Mouse (Mus musculus) cortical plate, adult 2 months (tissue): ENCODE data around the gene Unc5b. TPM values are rescaled to one million over a fixed set of nuclear protein-coding genes. Genes with fewer than 3 reads are reported as not detected.
A peak's percentile ranks its signal among the peaks of the same experiment; 100 is the strongest.
"Not testable (repeated sequence)": the region's sequence is repeated elsewhere in the genome, so short reads cannot be mapped to it uniquely, and the experiment has no call there.

Experiments used
- H3K27ac ChIP-seq: fragments of 200-500 bp; 2 replicates; pipeline ENCODE4 v1.5.1; 2012; ENCODE audit warnings: low read length, control low read depth, inconsistent platforms; ENCODE audit not compliant: insufficient read depth
- H3K4me1 ChIP-seq: fragments of 200-500 bp; 2 replicates; pipeline ENCODE4 v1.6.1; 2011; ENCODE audit warnings: low read length; ENCODE audit not compliant: control insufficient read depth, insufficient read depth
- H3K4me3 ChIP-seq: fragments of 200-500 bp; 2 replicates; pipeline ENCODE4 v1.5.1; 2011; ENCODE audit warnings: mild to moderate bottlenecking, low read length, control low read depth; ENCODE audit not compliant: insufficient read depth
- CTCF ChIP-seq: fragments of 200-500 bp; IDR thresholded peaks from 2 replicates; pipeline ENCODE4 v1.5.1; 2011; ENCODE audit warnings: mild to moderate bottlenecking, control low read depth, low read length; ENCODE audit not compliant: insufficient read depth; ENCODE audit errors: extremely low read depth
- POLR2A ChIP-seq: fragments of 200-500 bp; IDR thresholded peaks from 2 replicates; pipeline ENCODE4 v1.6.1; 2011; ENCODE audit warnings: mild to moderate bottlenecking, low read length, control low read depth; ENCODE audit not compliant: insufficient read depth; ENCODE audit errors: extremely low read depth
- polyA plus RNA-seq: library from polyadenylated mRNA; depleted of rRNA; stranded (reverse); fragments of >200 nt; gene quantifications from 2 replicates; pipeline ENCODE4 v1.2.3, GENCODE M21; 2012; rRNA removed

Gene Unc5b
- polyA plus RNA-seq = 9.2 and 9.8 TPM in 2 replicates

DNA sequence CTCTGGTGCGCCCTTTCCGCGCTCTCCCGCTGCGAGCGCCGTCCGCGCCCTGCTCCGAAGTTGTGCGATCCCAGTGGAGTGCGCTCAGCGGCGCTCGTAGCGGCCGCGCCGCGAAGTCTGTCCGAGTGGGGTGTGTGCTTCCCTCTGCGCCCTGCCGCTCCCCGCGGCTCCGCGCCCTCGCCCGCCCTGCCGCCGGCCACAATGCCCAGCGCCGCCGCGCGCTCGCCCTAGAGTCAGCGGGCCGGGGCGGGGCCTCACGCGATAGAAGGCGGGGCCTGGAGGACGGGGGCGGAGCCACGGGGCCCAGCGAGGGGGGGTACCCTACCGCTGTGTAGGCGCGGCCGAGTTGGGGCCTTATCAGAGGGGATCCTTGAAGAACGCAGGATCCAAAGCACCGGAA is at the start of gene Unc5b:
Gene Unc5b (minus strand): TSS at position 203 of the 400 bp plus-strand sequence.
- peak within 1 kb of the TSS; percentile 74; the same call in 1 of the 2 replicates for H3K27ac ChIP-seq

GRCm38 (mm10) chr10:60879817-60880216 is 48.4 kb upstream of the Unc5b start:
- TF ChIP-seq POLR2A = no peak
- TF ChIP-seq CTCF = no peak
- no peak overlapping the region for H3K27ac ChIP-seq

More for the DNA sequence above, at the start of gene Unc5b:
- Histone ChIP-seq H3K4me3 (peak within 1 kb of the TSS; percentile 53), H3K4me1 (no peaks in the 10 kb centered on the region)
- no peak for TF ChIP-seq CTCF
- peak; percentile 52; the same call in 1 of the 2 replicates for TF ChIP-seq POLR2A

GRCm38 (mm10) chr10:60877075-60877474 is 45.7 kb upstream of the Unc5b start:
- H3K4me1 ChIP-seq = no peaks in the 10 kb centered on the region
- no peak for TF ChIP-seq POLR2A
- no peak for TF ChIP-seq CTCF
- H3K4me3 ChIP-seq = no peak overlapping the region
- H3K27ac ChIP-seq = no peak overlapping the region

More at GRCm38 (mm10) chr10:60879817-60880216, 48.4 kb upstream of the Unc5b start:
- Histone ChIP-seq H3K4me1 (no peaks in the 10 kb centered on the region), H3K4me3 (no peak overlapping the region)

GRCm38 (mm10) chr10:60875011-60875410 is 43.6 kb upstream of the Unc5b start:
- no peak for TF ChIP-seq CTCF
- TF ChIP-seq POLR2A = no peak
- Histone ChIP-seq H3K27ac (no peak overlapping the region), H3K4me3 (no peak overlapping the region), H3K4me1 (no peaks in the 10 kb centered on the region)

- no peaks in the 10 kb centered on the region for H3K4me1 ChIP-seq
- H3K27ac ChIP-seq = no peak overlapping the region
- TF ChIP-seq POLR2A (no peak), CTCF (no peak)
- no peak overlapping the region for H3K4me3 ChIP-seq
Observed at GRCm38 (mm10) chr10:60863318-60863717, 31.9 kb upstream of the Unc5b start.

DNA sequence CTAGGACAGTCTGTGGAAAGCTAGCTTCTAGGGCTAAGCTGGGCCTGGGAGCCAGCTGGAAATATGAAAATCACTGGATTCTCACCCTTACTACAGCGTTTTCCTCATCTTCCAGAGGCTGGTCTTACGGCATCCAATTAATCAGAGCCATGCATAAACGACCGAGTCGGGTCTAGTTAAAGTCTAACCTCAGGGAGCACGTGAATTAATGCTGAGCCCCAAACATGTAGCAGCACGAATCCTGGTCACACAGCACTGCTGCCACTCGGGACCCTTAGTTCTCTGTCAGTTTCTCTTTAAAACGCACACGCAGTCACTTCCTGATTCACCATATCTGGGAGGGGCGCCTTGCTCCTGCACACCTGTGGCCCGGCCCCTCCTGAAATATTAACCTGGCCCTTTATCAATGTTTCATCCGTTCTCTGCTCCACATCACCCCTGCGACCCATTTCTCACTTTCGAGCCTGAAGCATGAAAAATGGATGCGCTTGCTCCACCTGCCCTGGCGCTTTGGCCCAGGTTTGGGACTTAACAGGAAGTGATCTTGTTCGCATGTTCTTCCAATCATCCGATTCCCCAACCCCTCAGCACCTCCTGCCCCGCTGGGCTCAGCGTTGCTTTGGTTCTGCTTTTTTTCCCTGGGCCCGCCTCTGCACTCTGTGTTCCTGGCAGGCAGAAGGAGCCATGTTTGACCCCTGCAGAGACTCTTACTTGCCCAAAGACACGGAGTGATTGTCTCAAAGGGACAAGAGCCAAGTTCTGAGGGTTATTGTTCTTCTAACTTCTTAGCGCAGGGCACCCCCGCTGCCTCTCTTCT is 31.3 kb upstream of the Unc5b start:
- Histone ChIP-seq H3K27ac (no peak overlapping the region), H3K4me1 (no peaks in the 10 kb centered on the region), H3K4me3 (no peak overlapping the region)
- no peak for TF ChIP-seq POLR2A
- no peak for TF ChIP-seq CTCF

DNA sequence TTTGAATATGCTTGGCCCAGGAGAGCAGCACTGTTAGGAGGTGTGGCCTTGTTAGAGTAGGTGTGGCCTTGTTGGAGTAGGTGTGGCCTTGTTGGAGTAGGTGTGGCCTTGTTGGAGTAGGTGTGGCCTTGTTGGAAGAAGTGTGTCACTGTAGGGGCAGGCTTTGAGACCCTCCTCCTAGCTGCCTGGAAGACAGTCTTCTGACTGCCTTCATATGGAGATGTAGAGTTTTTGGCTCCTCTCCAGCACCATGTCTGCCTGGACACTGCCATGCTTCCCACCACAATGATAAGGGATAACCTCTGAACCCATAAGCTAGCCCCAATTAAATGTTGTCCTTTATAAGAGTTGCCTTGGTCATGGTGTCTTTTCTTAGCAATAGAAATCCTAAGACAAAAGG is 13.9 kb upstream of the Unc5b start:
- not testable (repeated sequence) for H3K4me3 ChIP-seq

DNA sequence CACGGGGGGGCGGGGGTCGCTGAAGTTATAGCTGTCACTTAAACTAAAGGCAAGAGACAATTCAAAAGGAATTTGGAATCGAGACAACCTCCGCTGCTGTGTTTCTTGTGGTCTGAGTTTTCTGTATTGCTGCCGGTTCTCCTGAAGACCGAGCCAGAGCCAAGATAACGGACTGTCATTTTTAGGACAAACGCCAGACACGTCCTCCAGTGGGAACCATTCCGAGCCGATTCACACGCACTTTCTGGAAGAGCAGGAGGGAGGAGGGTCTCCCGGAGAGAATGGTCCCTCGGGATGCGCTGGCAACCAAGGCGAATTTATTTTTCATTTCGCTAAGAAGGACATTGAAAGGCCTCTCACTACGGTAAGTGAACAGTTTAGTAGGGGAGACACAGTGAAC is 7.4 kb upstream of the Unc5b start:
- no peak overlapping the region for H3K4me3 ChIP-seq
- no peak overlapping the region for H3K27ac ChIP-seq
- no peak for TF ChIP-seq POLR2A
- no peak for TF ChIP-seq CTCF
- H3K4me1 ChIP-seq = no peaks in the 10 kb centered on the region

More for the DNA sequence above, 13.9 kb upstream of the Unc5b start:
- not testable (repeated sequence) for H3K27ac ChIP-seq, H3K4me1 ChIP-seq

DNA sequence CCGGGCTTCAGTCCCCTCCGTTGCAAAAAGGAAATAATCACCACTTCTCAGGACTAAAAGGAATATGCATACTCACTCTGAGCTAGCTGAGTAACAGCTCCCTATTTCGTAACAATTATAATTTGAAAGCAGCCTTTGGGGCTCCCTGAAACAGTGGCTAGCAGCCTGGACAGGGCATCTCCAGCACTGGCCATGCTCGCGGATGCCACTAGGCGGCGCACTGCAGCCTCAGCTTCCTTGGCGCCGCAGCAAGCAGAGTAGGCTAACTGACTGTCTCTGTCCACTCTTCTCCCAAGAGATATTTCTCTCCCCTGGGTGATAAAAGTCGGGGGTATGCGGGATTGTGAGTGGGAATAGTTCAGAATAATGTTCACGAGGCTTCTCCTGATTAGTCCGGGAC is 3.6 kb upstream of the Unc5b start:
- no peaks in the 10 kb centered on the region for H3K4me1 ChIP-seq
- H3K27ac ChIP-seq = no peak overlapping the region
- no peak overlapping the region for H3K4me3 ChIP-seq
- TF ChIP-seq POLR2A (no peak), CTCF (peak; percentile 90)

DNA sequence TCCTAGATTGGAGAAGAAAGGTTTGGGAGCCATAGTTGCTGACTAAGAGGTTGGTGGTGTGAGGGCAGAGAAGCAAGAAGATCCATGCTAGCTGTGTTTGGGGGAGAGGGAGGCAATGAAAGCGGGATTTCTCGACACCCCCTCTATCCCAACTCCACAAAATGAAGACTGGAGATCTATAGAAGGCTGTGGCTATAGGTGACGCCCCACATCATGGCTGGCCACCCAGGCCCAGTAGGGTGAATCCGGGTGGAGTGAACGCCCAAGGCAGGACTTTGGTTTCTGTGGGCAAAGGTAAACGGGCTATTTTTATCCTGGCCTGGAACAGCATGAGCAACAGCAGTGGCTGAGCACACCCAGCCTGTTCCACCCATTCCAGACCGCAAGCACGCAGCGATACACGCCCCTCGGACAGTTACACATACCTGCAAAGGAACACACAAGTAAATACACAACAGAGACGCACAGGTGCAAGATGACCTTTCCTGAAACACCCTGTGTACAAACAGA is 1.3 kb upstream of the Unc5b start:
- Histone ChIP-seq H3K4me3 (no peak overlapping the region), H3K4me1 (no peaks in the 10 kb centered on the region), H3K27ac (no peak overlapping the region)
- TF ChIP-seq POLR2A (no peak), CTCF (no peak)
